Mouse (Mus musculus) CD4-positive, CD25-positive, alpha-beta regulatory T cell, adult 4 months (primary cell): ENCODE measurements around the gene Cd82. TPM values are rescaled to one million over a fixed set of nuclear protein-coding genes. Genes with fewer than 3 reads are reported as not detected.

Experiments
- ATAC-seq: one replicate; pipeline ENCODE4 v1.8.0; 2017
- polyA plus RNA-seq, 2 experiments: library from polyadenylated mRNA; unstranded; fragments of 100-300 nt; shearing (Covaris generic); gene quantifications; one replicate each; pipeline ENCODE4 v1.2.1; 2017

The Cd82 gene
- polyA plus RNA-seq, 2 experiments from 2014 or later: 432 to 1,042 TPM

DNA sequence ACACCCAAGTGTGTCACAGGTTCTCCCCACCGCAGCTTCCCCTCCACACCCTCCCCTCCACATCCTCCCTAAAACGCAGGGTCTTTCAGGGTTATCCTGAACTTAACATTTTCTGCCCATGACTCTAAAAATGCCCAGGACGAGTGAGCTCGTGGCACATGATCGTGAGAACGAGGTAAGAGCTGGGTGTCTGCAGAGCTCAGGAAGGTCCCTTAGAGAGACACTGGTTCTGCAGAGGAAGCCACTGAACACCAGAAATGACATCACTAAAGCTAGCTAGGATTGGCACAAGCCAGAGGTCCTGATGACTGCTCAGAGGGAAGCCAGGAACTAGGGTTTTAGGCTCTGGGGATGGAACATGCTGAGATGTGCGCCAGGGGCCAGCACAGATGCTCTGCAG, 18.7 kb downstream of the Cd82 start:
- peak; percentile 67 for ATAC-seq

- ATAC-seq: no peak
Measured at GRCm38 (mm10) chr2:93443106-93443505, 19.8 kb downstream of the Cd82 start.

DNA sequence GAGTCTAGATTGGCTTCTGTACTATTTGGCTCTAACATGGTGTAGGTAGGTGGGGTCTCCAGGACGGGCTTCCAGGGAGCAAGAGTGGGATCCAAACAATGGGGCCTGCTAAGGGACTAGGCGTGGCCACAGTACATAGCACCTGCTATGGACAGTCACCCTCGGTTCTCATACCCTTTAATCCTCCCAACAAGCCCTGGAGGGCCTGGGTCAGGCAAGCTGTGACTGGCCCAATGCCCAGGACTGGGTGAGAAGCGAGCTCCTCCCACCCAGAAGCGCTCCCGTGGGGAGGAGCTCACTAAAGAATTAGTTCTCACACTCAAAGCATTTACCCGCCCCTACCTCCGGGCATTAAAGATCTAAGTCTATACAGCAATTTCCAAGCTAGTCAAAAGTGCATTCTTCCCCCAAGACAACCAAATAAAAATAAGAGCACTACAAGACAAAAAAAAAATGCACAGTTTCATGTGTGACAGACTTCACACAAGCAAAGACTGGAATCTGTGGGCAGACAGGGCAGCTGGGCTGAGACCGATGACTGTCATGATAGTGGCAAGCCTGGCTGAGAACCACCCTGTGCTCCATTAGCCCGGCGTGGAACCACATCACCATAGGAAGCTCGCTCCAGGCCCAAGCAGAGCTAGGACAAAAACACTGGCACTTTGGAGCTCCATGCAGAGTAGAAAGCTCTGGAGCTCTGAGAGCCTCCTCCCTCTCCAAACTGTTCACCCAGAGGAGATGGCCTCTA, 23.0 kb downstream of the Cd82 start:
- ATAC-seq: no peak

- no peak for ATAC-seq
Measured at GRCm38 (mm10) chr2:93439352-93439771, 23.6 kb downstream of the Cd82 start.

GRCm38 (mm10) chr2:93438335-93438734, 24.6 kb downstream of the Cd82 start:
- no peak for ATAC-seq

DNA sequence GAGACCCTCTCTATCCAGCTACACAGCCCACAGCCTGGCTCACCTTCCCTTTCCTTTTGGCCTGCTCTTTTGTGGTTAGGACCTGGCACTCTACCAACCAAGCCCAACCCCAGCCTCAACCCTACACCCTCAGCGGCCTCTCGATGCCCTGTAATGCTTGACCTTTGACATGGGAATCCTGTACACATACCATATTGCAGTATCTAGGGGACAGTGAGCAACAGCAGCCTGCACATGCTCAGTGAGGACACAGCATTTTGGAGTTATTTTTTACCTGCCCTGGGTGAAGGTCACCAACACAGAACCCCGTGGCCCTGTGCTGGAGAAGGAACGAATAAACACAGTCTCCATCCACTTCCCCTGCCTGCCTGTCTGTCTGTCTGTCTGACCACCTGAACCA, 27.4 kb downstream of the Cd82 start:
- no peak for ATAC-seq

- ATAC-seq: no peak
Measured at GRCm38 (mm10) chr2:93434896-93435295, 28.0 kb downstream of the Cd82 start.

DNA sequence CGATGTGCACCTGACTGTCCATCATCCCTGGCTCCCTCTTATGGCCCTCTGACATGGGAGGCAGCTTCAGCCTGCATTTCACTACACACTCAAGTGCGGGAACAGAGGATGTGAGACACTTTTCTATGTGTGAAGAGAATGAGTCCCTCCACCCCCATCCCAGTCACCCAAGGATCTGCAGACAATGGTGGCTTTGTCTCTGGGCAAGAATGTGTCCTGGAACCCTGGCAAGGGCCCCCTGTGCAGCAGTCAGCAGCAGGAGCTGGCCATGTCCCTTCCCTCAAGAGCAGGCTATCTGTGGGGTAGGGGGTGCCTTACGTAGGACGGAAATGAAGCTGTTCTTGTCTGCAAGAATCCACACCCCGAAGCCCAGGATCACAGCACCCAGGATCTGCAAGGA, 29.4 kb downstream of the Cd82 start:
- no peak for ATAC-seq

DNA sequence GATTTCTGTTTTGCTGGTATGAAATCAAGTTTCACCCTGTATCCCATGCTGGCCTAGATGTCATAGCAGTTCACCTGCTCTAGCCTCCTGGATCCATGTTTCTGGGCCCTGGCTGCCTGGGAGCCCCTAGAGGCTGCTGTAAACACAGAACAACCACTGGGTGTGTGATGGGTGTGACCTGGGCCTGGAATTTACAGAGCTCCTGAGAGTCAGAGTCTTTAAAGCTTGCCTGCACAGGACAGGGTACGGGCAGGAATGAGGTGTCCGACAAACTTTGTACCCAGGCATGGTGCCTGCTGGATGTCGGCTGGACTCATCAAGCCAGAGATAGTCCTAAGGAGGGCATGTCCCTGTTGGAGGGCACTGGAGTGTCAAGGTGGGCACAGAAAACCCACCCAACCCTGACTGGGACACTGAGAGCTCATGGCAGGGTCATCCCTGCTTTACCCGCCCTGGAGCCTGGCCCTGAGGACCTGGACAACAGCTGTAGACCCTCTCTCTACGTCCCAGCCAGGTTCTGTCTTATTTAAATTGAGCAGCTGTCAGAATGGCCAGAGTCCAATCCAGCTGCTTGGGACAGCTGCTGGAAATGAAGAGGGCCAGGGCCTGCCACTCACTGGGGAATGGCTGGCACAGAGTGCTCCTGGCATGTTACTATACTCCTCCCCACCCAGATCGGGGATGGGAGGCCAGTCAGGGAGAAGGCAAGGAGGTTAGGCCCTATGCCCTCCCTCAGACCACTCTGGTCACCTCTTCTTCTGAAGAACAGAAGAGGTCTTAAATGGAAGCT, 30.1 kb downstream of the Cd82 start:
- no peak for ATAC-seq

DNA sequence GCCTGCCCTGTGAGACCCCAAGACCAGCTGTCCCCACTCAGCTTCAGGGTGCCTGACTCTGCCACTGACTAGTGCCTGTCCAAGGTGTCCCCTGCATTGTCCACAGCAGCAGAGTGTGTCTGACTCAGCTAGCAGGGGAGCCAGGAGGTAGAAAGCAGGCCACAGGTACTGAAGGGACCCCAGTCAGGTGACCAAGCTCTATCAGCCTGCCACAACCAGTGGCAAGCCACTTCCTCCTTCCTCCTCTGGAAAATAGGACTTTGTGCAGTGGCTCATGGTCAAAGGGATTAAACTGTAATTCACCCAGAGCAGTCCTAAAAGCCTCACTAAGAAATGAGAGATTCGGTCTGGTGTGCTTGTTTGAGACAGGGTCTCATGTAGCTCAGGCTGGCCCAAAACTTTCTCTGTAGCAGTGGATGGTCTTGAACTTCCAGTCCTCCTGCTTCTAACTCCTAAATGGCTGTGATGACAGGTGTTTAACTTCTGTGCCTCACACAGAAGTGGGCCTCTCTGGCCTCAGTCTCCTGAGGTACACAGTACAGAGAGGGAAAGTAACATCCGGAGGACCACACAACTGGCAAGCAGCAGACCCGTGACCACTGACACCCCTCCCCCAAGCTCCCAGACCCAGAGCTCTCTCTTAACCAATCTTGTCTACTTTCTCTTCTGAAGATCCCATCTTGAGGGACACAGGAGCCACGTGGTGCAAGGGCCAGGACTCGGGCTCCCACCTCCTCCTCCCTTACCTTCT, 31.2 kb downstream of the Cd82 start:
- ATAC-seq: no peak

GRCm38 (mm10) chr2:93430993-93431392, 31.9 kb downstream of the Cd82 start:
- no peak for ATAC-seq

- peak; percentile 48 for ATAC-seq
Measured at GRCm38 (mm10) chr2:93428004-93428531, 34.9 kb downstream of the Cd82 start.

DNA sequence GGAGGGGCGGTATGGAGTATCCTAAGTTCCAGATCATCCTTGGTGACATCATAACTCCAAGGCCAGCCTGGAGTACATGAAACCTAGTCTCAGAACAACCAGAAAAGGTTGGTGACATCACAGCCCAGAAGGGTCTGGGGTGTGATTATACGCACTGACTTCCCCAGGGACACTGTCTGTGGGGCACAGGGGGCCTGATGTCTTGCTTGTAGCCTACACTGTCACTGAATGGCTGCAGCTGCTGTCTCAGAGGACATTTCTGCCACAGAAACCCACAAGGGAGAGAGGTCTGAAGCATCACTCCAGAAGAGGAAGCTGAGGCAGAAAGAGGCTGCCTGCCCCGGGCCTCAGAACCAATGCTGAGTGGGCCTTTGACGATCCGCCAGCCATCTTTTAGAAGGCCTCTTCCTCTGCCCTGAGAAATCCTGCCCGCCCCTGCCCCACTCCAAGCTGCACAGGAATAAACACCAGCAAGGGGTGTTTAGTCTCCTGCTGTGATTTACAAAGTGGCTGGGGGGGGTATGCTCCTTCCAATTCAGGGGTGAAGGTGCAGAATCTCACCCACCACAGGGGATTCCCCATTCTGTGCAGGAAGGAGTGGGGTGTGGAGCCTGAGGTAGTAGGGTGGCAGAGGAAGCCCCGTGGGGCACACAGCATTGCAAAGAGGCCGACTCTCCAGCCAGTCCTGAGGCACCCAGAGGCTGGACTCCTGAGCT, 35.8 kb downstream of the Cd82 start:
- ATAC-seq: peak; percentile 52

DNA sequence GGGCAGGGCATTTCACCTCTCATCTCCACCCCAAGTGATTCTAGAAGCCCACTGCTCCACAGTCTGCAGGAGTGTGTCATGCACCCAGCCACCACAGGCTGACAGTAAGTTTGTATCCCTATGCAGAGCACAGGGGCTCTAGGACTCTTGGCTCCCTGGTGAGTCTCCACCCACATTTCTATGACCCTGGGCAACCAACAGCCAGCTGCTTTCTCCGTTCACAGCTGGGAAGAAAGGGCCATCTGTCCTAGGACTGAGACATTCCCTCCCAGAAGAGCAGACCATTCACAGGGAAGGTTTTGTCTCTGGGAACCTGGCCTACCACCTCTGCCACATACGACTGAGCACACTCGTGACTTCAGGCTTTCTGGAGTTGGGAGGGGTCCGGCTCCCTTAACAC, 37.1 kb downstream of the Cd82 start:
- ATAC-seq: no peak

GRCm38 (mm10) chr2:93424307-93424984, 38.5 kb downstream of the Cd82 start:
- ATAC-seq: peak; percentile 68

DNA sequence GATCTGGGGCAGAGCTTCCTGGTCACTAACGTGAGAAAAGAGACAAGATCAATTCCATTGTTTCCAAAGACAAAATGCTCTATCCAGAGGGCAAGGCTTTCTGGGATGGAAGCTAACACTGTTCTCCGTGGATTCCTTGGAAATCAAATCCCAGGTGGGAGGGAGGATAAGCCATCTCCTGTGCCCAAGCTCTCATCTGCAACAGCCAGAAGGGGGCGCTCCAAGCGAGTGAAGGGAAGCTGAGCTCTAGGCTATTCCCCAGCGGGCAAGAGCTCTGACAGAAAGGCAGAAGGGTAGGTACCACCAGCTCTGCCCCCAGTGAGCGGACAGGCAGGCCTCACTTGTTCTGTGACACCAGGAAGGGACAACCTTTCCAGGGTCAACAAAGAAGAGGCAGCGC, 41.6 kb downstream of the Cd82 start:
- ATAC-seq: no peak

DNA sequence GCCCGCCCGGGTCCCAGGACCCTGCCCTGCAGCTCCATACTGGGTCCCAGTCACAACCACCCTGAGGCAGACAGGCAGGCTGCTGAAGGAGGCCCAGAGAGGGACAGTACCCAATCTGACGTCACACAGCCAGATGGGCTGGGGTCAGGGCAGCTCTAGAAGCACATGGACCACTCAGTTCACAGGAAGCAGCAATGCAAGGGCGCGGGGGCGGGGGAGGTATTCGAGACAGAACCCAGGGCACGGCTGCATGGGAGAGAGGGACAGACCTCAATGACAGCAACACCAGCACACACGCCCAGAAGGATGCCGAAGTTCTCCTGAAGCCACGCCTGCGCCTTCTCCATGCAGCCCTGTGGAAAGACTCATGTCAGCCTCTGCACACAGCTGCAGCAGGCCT, 43.0 kb downstream of the Cd82 start:
- ATAC-seq: no peak

- peak; percentile 52 for ATAC-seq
Measured at GRCm38 (mm10) chr2:93418396-93418795, 44.5 kb downstream of the Cd82 start.

GRCm38 (mm10) chr2:93416874-93417709, 45.8 kb downstream of the Cd82 start:
- ATAC-seq: peak; percentile 33

DNA sequence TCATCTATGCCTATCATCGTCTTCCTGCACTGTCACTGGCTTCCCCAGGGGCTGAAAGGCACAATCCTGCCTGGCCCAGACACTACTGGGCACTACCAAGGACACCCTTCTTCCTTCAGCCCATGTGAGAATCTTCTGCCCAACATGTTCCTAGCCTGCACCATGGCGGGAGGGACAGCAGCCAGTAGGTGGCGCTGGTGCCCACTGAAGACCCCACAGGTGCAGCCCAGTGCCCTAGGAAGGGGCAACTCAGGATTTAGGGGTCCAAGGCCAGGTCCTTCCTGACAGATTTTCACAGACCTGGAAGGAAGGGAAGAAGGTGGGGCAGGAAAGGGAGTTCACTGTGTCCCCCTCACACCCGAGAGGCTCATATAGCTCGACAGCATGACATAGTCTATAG, 47.7 kb downstream of the Cd82 start:
- ATAC-seq: no peak

GRCm38 (mm10) chr2:93414163-93414562, 48.8 kb downstream of the Cd82 start:
- ATAC-seq: no peak
